Mouse (Mus musculus): ENCODE results near the gene Trio. TPM values are rescaled to one million over a fixed set of nuclear protein-coding genes. Genes with fewer than 3 reads are reported as not detected.
"Not testable (repeated sequence)": the region's sequence is repeated elsewhere in the genome, so short reads cannot be mapped to it uniquely, and the experiment has no call there.

Gene Trio
- total RNA-seq, 2 experiments from 2014 or later, result 37.3 to 50.8 TPM

DNA sequence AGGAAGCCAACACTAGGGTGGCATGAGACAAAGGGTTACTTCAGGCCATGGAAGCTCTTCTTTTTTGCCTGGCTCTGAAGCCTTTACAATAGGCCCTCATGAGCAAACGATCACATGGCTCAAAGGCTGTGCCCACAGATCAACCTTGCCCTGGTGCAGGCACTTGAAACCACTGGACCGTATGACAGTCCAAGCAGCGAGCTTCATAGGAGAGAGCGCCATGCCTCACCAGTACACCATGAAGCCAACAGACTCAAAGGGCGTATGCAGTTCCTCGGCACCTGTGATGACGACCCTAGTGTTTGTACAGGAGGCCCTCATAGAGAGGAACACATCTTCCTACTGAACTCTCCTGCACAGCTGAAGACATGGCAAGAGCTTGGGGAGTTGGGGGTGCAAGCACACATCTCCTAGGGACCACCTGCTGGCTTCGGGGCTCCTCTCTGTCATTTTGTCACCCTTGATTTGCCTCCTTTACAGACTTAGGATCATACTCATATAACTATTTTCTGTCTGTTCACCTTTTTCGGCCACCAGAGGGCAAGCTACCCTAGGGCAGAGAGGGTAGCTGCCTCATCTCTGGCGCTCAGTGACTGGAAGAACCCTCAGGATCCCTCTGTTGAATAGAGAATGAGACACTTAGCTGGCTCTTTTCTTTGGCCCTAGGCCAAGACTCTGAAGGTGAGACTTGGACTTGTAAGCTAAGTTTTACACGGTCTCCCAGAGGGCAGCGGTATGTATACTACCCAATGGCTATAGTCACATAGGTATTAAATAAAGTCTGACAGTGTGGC, 273.8 kb downstream of the Trio start:
- no peak for ATAC-seq (ENCODE audit: poor library complexity, severe bottlenecking)

- no peak for ATAC-seq (ENCODE audit: poor library complexity, severe bottlenecking)
These were observed 276.9 kb downstream of the Trio start for GRCm38 (mm10) chr15:27748739-27749138.

DNA sequence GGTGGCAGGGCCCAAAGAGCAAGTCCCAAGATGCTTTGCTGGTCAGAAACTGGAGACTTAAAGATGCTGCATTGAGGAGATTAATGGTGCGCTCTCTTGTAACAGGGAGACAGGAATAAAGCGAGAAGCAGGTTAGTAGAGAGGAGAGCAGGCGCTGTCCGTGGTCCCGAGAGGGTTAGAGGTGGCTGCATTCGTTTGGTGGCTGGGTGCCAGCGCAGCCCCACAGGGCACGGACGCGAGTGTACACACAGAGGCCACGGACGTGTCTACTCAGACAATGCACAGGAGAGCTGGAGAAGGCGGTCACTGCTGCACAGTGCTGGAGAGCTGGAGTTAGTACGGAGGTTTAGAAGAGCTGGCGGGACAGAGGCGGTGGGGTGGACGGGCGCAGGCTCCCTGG, 278.1 kb downstream of the Trio start:
- no peak for ATAC-seq (ENCODE audit: poor library complexity, severe bottlenecking)

GRCm38 (mm10) chr15:27744995-27745394, 280.7 kb downstream of the Trio start:
- no peak for ATAC-seq (ENCODE audit: poor library complexity, severe bottlenecking)

DNA sequence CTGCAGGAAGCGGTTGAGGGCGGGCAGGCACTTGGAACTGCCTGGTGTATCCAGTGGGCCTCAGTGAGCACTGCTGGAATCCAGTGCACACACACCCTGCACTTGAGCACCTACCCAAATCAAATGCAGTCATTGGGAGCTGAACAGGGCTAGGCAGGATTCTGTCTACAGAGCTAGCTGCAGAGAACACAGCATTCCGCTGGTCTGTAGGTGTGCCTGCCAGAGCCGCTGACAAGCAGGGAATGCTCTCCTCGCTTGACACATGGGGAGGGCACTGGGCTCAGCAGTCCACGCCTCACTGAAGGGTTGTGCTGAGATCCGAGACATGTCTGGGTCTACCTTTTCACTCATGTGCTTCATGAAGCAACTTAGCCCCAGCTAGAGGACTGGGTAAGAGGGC, 285.6 kb downstream of the Trio start:
- ATAC-seq (ENCODE audit: poor library complexity, severe bottlenecking), result no peak

GRCm38 (mm10) chr15:27731818-27732217, 293.8 kb downstream of the Trio start:
- ATAC-seq (ENCODE audit: poor library complexity, severe bottlenecking), result no peak

DNA sequence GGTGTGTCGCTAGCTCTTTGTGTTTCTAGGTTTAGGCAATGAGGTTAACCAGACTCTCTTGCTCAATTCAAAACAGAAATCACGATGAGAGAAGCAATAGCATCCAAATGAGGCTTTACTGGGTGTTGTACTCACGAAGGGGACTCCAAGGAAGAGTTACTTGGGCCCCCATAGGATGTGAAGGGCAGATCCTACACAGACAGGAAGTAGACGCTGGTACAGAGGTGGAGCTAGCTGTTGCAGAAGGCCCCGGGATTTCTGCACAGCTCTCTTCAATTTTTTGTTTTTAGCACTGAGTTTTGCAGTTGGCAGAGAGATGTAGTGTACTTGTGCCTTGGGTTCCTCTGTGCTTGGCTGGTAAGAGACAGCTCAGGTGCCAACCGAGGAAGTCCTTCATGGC, 299.4 kb downstream of the Trio start:
- peak; percentile 49 for ATAC-seq (ENCODE audit: poor library complexity, severe bottlenecking)

DNA sequence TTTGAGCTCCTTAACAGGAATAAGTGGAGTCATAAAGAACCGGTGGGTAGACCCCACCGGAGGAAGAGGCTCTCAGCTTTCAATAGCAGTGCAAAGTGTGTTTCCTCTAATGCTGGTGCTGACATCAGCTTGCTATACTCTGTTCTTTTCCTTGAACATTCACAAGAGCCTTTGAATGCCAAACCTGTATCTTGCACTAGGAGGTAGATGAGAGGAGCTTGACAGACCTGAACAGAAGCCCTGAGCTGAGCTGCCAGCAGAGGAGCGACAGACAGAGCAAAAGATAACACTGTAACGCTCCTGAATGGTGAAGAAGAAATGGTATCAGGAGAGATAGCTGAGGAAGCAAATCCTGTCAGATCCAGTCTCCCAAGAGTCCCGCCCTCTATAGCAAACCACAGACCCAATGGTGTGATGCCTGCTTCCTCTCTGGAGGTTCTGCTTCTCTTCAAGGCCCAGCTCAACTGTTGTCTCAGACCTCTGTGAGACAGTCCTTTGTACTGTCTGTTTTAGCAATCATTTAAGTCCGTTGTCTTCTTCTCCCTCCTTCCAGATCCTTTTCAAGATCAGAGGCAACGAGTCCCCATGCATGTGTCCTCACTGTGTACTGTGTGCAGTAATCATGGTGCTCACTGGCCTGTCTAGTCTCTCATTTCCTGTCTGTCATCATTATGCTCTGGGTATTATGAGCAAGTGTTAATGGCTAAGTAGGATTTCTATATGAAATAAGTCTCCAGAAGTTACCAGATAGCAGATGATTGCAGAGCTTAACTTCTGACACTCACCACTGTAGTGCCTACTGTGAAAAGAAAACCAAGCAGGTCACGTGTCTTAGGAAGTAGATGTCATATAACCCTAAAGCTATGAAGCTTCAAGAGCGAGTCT, 300.6 kb downstream of the Trio start:
- peak; percentile 85 for ATAC-seq (ENCODE audit: poor library complexity, severe bottlenecking)

DNA sequence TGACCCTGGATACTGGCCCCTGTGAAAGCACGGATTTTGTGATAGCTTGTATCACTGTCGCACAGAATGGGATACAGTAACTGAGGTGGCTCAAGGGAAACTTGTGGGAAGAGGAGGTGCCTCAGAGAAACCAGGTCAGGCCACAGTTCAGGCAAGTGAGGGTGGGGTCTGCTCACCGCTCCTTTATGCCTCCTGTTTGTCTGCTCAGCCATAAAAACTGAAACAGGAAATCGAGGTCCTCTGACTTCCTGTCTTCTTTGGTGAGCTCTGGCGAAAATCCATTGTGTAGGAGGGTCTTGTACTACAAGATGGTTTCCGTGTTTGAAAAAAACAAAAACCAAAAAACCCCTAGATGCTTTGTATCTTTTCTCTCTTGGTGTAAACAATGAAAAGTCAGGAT, 301.4 kb downstream of the Trio start:
- ATAC-seq (ENCODE audit: poor library complexity, severe bottlenecking), result peak; percentile 45

DNA sequence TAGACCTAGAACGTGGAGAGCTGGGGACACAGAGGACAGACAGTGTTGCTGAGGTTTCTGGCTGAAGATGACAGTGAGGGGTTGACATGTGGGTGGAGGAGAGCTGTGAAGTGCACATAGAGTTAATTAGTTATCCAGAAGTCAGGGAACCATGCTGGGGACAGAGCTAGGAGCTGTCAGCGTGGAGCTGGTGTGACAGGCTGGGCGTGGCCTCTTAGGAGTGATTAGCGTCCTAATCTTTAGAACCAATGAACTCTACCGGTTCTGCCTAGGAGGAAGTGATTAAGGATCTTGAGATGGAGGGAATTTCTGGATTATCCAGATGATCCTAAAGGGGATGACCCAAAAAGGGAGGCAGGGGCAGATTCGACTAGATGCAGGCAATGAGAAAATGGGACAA, 301.9 kb downstream of the Trio start:
- ATAC-seq (ENCODE audit: poor library complexity, severe bottlenecking), result no peak

GRCm38 (mm10) chr15:27720297-27720696, 305.4 kb downstream of the Trio start:
- ATAC-seq (ENCODE audit: poor library complexity, severe bottlenecking), result not testable (repeated sequence)

DNA sequence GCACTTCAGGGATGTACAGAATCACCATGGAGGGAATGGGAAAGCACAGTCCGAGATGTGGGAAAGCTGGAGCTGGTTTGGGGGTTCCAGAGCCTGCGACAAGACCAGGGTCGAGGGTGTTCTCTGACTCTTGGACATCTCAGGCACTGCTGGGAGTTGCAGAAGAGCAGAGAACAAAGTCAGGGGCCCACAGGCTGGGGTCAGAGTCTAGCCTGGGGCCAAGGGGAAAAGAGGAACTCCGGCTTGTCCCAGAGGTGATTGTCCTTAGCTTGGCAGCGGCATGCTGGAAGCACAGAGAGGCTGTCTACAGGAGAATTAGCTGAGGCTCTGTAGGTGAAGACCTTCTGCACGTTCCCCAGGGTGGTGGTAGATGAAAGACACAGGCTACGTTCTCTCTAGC, 307.0 kb downstream of the Trio start:
- no peak for ATAC-seq (ENCODE audit: poor library complexity, severe bottlenecking)

- ATAC-seq (ENCODE audit: poor library complexity, severe bottlenecking), result peak; percentile 98
These were observed 310.3 kb downstream of the Trio start for GRCm38 (mm10) chr15:27715331-27715730.

DNA sequence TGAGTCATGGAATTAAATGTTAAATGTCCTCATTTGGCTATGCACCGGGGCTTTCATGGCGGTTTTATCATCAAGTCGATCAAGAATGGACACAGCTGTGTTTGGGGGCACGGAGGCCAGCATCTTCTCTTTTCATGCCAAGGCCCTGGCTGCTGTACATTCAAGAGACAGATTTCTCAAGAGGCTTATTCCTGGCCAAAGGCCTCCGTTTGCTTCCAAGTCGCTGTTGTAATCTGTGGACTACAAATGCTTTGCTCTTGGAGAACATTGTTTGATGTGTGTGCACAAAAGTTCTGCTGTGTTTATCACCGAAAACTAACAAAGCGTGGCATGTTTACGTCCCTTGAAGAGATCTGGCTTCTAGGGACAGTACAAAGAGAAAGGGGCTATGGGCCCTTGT, 314.9 kb downstream of the Trio start:
- ATAC-seq (ENCODE audit: poor library complexity, severe bottlenecking), result no peak

DNA sequence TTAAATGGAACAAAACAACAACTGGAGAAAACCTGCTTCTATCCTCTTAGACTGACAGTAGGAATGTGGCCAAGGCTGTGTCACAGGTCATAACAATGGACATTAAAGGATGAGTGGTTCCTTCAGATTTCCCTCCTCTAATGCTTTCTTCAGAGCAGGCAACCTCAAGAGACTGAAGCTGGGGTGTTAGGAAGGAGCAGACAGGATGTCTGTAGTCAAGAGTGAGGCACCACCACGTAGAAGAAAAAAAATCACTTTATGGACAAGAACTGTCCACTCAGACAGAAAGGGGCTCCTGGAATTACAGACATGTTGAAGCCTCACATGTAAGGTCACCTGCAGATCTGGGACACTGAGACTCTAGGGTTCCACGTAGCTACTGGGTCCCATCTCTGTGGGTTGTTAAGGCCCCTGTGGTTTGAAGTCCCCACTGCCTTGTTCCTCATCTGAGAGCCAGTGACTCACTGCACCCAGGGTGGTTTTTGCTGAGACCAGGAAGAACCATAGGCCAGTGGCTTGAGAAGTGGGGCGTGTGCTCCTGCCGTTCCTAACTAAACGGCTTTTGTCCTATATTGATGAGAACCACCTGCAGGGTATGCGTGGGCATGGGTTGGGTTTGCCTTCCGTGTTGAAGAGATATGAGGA, 316.6 kb downstream of the Trio start:
- peak; percentile 92 for ATAC-seq (ENCODE audit: poor library complexity, severe bottlenecking)

- peak; percentile 65 for ATAC-seq (ENCODE audit: poor library complexity, severe bottlenecking)
These were observed 317.1 kb downstream of the Trio start for GRCm38 (mm10) chr15:27708499-27708898.

DNA sequence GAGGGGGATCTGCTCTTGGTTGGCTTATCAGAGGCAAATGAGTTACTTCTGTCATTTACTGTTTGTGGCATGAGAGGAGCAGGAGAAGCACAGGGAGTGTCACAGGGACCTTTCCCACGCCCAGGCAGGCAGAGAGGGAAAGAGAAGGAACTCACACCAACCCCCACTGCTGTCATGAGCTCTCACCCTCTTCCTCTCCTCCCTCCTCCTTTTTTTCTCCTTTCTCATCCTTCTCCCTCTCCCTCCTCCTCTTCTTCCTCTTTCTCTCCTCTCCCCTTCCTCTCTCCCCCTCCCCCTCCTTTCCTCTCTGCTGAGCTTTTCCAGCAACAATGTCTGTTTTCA, 322.7 kb downstream of the Trio start:
- peak; percentile 58 for ATAC-seq (ENCODE audit: poor library complexity, severe bottlenecking)

GRCm38 (mm10) chr15:27702031-27702971, 323.3 kb downstream of the Trio start:
- ATAC-seq (ENCODE audit: poor library complexity, severe bottlenecking), result peak; percentile 73

DNA sequence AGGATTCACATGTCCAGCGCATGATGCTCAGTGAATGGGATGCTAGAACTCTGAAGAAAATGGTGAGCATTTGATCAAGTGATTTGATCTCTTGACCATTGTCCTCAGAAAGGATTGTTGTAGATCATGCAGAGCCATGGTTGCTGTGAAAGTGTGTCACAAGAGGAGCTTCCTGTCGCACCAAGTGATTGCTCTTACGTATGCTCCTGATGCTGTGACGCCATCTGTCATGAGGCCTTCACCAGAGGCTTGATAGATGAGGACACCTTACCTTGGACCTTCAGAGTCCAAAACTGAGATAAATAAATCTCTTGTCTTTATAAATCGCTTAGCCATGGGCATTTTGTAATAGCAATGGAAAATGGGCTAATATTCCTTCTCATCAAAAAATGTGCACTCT, 328.0 kb downstream of the Trio start:
- ATAC-seq (ENCODE audit: poor library complexity, severe bottlenecking), result peak; percentile 58

- no peak for ATAC-seq (ENCODE audit: poor library complexity, severe bottlenecking)
These were observed 332.4 kb downstream of the Trio start for GRCm38 (mm10) chr15:27693235-27693634.

Data from megakaryocyte, adult 5-6 weeks (primary cell).